Mouse (Mus musculus) embryonic facial prominence, embryonic 15.5 days (tissue): ENCODE measurements around the gene 4921517D22Rik. TPM values are rescaled to one million over a fixed set of nuclear protein-coding genes. Genes with fewer than 3 reads are reported as not detected.

Experiments used
- ATAC-seq: fragments of 200-750 bp; cut with Nextera tagmentation; 2 replicates; pipeline ENCODE4 v1.8.0; 2017; ENCODE audit warnings: low read depth, moderate TSS enrichment; ENCODE audit not compliant: insufficient number of reproducible peaks, low FRiP score, low TSS enrichment
- H3K27ac ChIP-seq: fragments of 300-500 bp; sonication (generic); replicated peaks from 2 replicates; pipeline ENCODE4 v1.5.1; 2015; ENCODE audit warnings: mild to moderate bottlenecking, inconsistent platforms
- H3K27me3 ChIP-seq: fragments of 300-500 bp; sonication (generic); 2 replicates; pipeline ENCODE4 v1.6.1; 2015; ENCODE audit warnings: inconsistent platforms
- H3K36me3 ChIP-seq: fragments of 300-500 bp; sonication (generic); 2 replicates; pipeline ENCODE4 v1.6.1; 2015; ENCODE audit warnings: mild to moderate bottlenecking, inconsistent platforms
- H3K4me1 ChIP-seq: fragments of 300-500 bp; sonication (generic); 2 replicates; pipeline ENCODE4 v1.6.1; 2015; ENCODE audit warnings: inconsistent platforms
- H3K4me2 ChIP-seq: fragments of 300-500 bp; sonication (generic); replicated peaks from 2 replicates; pipeline ENCODE4 v1.6.1; 2015; ENCODE audit warnings: mild to moderate bottlenecking, inconsistent platforms
- H3K4me3 ChIP-seq: fragments of 300-500 bp; sonication (generic); replicated peaks from 2 replicates; pipeline ENCODE4 v1.5.1; 2015; ENCODE audit warnings: mild to moderate bottlenecking, inconsistent platforms
- H3K9ac ChIP-seq: fragments of 300-500 bp; sonication (generic); 2 replicates; pipeline ENCODE4 v1.6.1; 2015; ENCODE audit warnings: inconsistent platforms
- H3K9me3 ChIP-seq: fragments of 300-500 bp; sonication (generic); replicated peaks from 2 replicates; pipeline ENCODE4 v1.6.1; 2016; ENCODE audit warnings: inconsistent platforms
- WGBS: fragments of 180-500 bp; shearing (Covaris S2); methylation state at CpG from one replicate; pipeline ENCODE4 v1.1.7; 2015; 5-methylcytosine and 5-hydroxymethylcytosine counted together
- polyA plus RNA-seq: library from polyadenylated mRNA; unstranded; fragments of >200 nt; fragmentation: Nextera tagmentation; extraction: Ambion mirVana; gene quantifications from 2 replicates; pipeline ENCODE4 v1.2.1, GENCODE M21; 2015

The 4921517D22Rik gene
- polyA plus RNA-seq, 1 experiment from 2014 or later = not detected

- ATAC-seq = no peak
- WGBS = 90% methylated on average over 3 of the region's 3 CpGs
- H3K9me3 ChIP-seq = no peaks in the 10 kb centered on the region
- no peak overlapping the region for H3K27ac ChIP-seq
- H3K27me3 ChIP-seq = no peaks in the 10 kb centered on the region
- H3K4me2 ChIP-seq = no peak overlapping the region
- peaks cover 18% of the 10 kb centered on the region; the same call in 1 of the 2 replicates for H3K36me3 ChIP-seq
- H3K4me1 ChIP-seq = peaks cover 12% of the 10 kb centered on the region
- no peak overlapping the region for H3K4me3 ChIP-seq
- no peak overlapping the region for H3K9ac ChIP-seq
These were observed 48.4 kb downstream of the 4921517D22Rik start for GRCm38 (mm10) chr13:59645491-59645890.

GRCm38 (mm10) chr13:59642818-59643217 is 51.1 kb downstream of the 4921517D22Rik start:
- no peaks in the 10 kb centered on the region for H3K9me3 ChIP-seq
- H3K4me1 ChIP-seq = peaks cover 12% of the 10 kb centered on the region
- no peak overlapping the region for H3K27ac ChIP-seq
- H3K4me2 ChIP-seq = no peak overlapping the region
- H3K36me3 ChIP-seq = peaks cover 18% of the 10 kb centered on the region; the same call in 1 of the 2 replicates
- H3K27me3 ChIP-seq = no peaks in the 10 kb centered on the region
- WGBS = 89% methylated on average over 2 of the region's 2 CpGs
- no peak overlapping the region for H3K4me3 ChIP-seq
- no peak overlapping the region for H3K9ac ChIP-seq
- no peak for ATAC-seq

- Histone ChIP-seq H3K36me3 (peaks cover 43% of the 10 kb centered on the region; the same call in 1 of the 2 replicates), H3K27me3 (no peaks in the 10 kb centered on the region), H3K4me1 (no peaks in the 10 kb centered on the region), H3K27ac (no peak overlapping the region), H3K4me2 (no peak overlapping the region), H3K9me3 (no peaks in the 10 kb centered on the region), H3K9ac (no peak overlapping the region), H3K4me3 (no peak overlapping the region)
- no peak for ATAC-seq
- 84% methylated on average over 6 of the region's 6 CpGs for WGBS
These were observed 53.8 kb downstream of the 4921517D22Rik start for GRCm38 (mm10) chr13:59640178-59640440.

GRCm38 (mm10) chr13:59639368-59640177 is 54.3 kb downstream of the 4921517D22Rik start:
- WGBS = 80% methylated on average over 16 of the region's 16 CpGs
- Histone ChIP-seq H3K9me3 (no peaks in the 10 kb centered on the region), H3K36me3 (peaks cover 45% of the 10 kb centered on the region; the same call in 1 of the 2 replicates)

GRCm38 (mm10) chr13:59637800-59638199 is 56.1 kb downstream of the 4921517D22Rik start:
- no peak overlapping the region for H3K4me3 ChIP-seq
- WGBS = 91% methylated on average over 7 of the region's 7 CpGs

More at GRCm38 (mm10) chr13:59639368-59640177, 54.3 kb downstream of the 4921517D22Rik start:
- H3K4me2 ChIP-seq = no peak overlapping the region
- ATAC-seq = no peak
- no peaks in the 10 kb centered on the region for H3K27me3 ChIP-seq
- H3K27ac ChIP-seq = no peak overlapping the region
- H3K9ac ChIP-seq = no peak overlapping the region
- no peaks in the 10 kb centered on the region for H3K4me1 ChIP-seq
- H3K4me3 ChIP-seq = no peak overlapping the region

More at GRCm38 (mm10) chr13:59637800-59638199, 56.1 kb downstream of the 4921517D22Rik start:
- Histone ChIP-seq H3K4me1 (no peaks in the 10 kb centered on the region), H3K4me2 (no peak overlapping the region), H3K9me3 (no peaks in the 10 kb centered on the region), H3K27ac (no peak overlapping the region), H3K9ac (no peak overlapping the region), H3K36me3 (peaks cover 60% of the 10 kb centered on the region), H3K27me3 (no peaks in the 10 kb centered on the region)
- ATAC-seq = no peak

Other genes starting within 250 kb of the 4921517D22Rik start
- gene Agtpbp1, start 108.9 kb downstream of the 4921517D22Rik start, polyA plus RNA-seq = 16.3 and 20.4 TPM in 2 replicates
- 74.7 and 92.9 TPM in 2 replicates for gene Naa35, start 108.8 kb downstream of the 4921517D22Rik start, polyA plus RNA-seq
- gene Golm1, start 18.3 kb downstream of the 4921517D22Rik start, polyA plus RNA-seq = 36.5 and 38.0 TPM in 2 replicates
- gene Spata31d1a, start 16.2 kb upstream of the 4921517D22Rik start, polyA plus RNA-seq = 0.07 TPM in 1 of 2 replicates, not detected in the other
- 0.08 TPM in 1 of 2 replicates, not detected in the other for gene Spata31d1b, start 18.2 kb upstream of the 4921517D22Rik start, polyA plus RNA-seq
- not detected in 2 replicates for gene Spata31d1d, start 37.6 kb upstream of the 4921517D22Rik start, polyA plus RNA-seq
- gene 1700014D04Rik, start 52.6 kb upstream of the 4921517D22Rik start, polyA plus RNA-seq = not detected in 2 replicates
- 114 and 120 TPM in 2 replicates for gene Isca1, start 75.7 kb upstream of the 4921517D22Rik start, polyA plus RNA-seq
- gene Gm49354, start 88.1 kb upstream of the 4921517D22Rik start, polyA plus RNA-seq = not detected in 2 replicates
- 49.7 and 52.8 TPM in 2 replicates for gene Tut7, start 129.0 kb upstream of the 4921517D22Rik start, polyA plus RNA-seq